Mouse (Mus musculus): ENCODE data around the gene Vstm2a. TPM values are rescaled to one million over a fixed set of nuclear protein-coding genes. Genes with fewer than 3 reads are reported as not detected.

The Vstm2a gene
- polyA plus RNA-seq (2015; fragmentation: Nextera tagmentation; extraction: Ambion mirVana): 26.1 and 30.4 TPM in 2 replicates

GRCm38 (mm10) chr11:16257473-16257921 lies at the start of gene Vstm2a:
Gene Vstm2a (plus strand): TSS chr11:16257724.
- Histone ChIP-seq H3K4me2 (peak within 1 kb of the TSS; percentile 76), H3K9me3 (replicated peaks) (no peaks in the 10 kb centered on the region), H3K27me3 (peaks cover 20% of the 10 kb centered on the region), H3K27ac (peak within 1 kb of the TSS; percentile 63), H3K9ac (peak within 1 kb of the TSS; percentile 77), H3K4me1 (peaks cover 19% of the 10 kb centered on the region), H3K36me3 (ENCODE audit: poor library complexity, severe bottlenecking) (no peaks in the 10 kb centered on the region), H3K4me3 (peak within 1 kb of the TSS; percentile 62)
- under 1% methylated on average over 42 of the region's 44 CpGs for WGBS
- peak; percentile 82 for ATAC-seq

GRCm38 (mm10) chr11:16257011-16257410 lies 513 bp upstream of the Vstm2a start:
- peak; percentile 3; the same call in 1 of the 2 replicates for ATAC-seq
- H3K27ac ChIP-seq: peak overlapping the region; percentile 63; the same call in 1 of the 2 replicates
- peak overlapping the region; percentile 77 for H3K9ac ChIP-seq
- peak overlapping the region; percentile 62 for H3K4me3 ChIP-seq
- peak overlapping the region; percentile 76 for H3K4me2 ChIP-seq
- no peaks in the 10 kb centered on the region for H3K9me3 ChIP-seq (replicated peaks)
- H3K4me1 ChIP-seq: peaks cover 19% of the 10 kb centered on the region
- H3K27me3 ChIP-seq: peaks cover 20% of the 10 kb centered on the region
- H3K36me3 ChIP-seq (ENCODE audit: poor library complexity, severe bottlenecking): no peaks in the 10 kb centered on the region
- 15% methylated on average over 7 of the region's 7 CpGs for WGBS

GRCm38 (mm10) chr11:16258300-16258699 lies 776 bp downstream of the Vstm2a start:
- Histone ChIP-seq H3K9me3 (replicated peaks) (no peaks in the 10 kb centered on the region), H3K4me1 (peaks cover 19% of the 10 kb centered on the region), H3K4me2 (peak overlapping the region; percentile 76), H3K36me3 (ENCODE audit: poor library complexity, severe bottlenecking) (no peaks in the 10 kb centered on the region), H3K27ac (peak overlapping the region; percentile 7; the same call in 1 of the 2 replicates), H3K4me3 (peak overlapping the region; percentile 62), H3K27me3 (peaks cover 20% of the 10 kb centered on the region), H3K9ac (peak overlapping the region; percentile 77; the same call in 1 of the 2 replicates)
- 24% methylated on average over 1 of the region's 1 CpGs for whole genome bisulfite sequencing
- ATAC-seq: no peak

- Histone ChIP-seq H3K9ac (peak overlapping the region; percentile 45), H3K9me3 (replicated peaks) (no peaks in the 10 kb centered on the region), H3K4me1 (peaks cover 19% of the 10 kb centered on the region), H3K4me3 (peak overlapping the region; percentile 62), H3K4me2 (peak overlapping the region; percentile 76), H3K27ac (no peak overlapping the region), H3K36me3 (ENCODE audit: poor library complexity, severe bottlenecking) (no peaks in the 10 kb centered on the region), H3K27me3 (peaks cover 20% of the 10 kb centered on the region)
- WGBS: 22% methylated on average over 9 of the region's 9 CpGs
- no peak for ATAC-seq
Measured at GRCm38 (mm10) chr11:16259876-16260275, 2.4 kb downstream of the Vstm2a start.

- H3K9ac ChIP-seq: peak overlapping the region; percentile 74
- peaks cover 19% of the 10 kb centered on the region for H3K4me1 ChIP-seq
- H3K27ac ChIP-seq: peak overlapping the region; percentile 22
- no peaks in the 10 kb centered on the region for H3K36me3 ChIP-seq (ENCODE audit: poor library complexity, severe bottlenecking)
- H3K4me2 ChIP-seq: peak overlapping the region; percentile 76
- H3K27me3 ChIP-seq: peaks cover 20% of the 10 kb centered on the region
- WGBS: under 1% methylated on average over 40 of the region's 40 CpGs
- peak; percentile 83 for ATAC-seq
- peak overlapping the region; percentile 62 for H3K4me3 ChIP-seq
- no peaks in the 10 kb centered on the region for H3K9me3 ChIP-seq (replicated peaks)
Measured at GRCm38 (mm10) chr11:16260764-16261578, 3.4 kb downstream of the Vstm2a start.

GRCm38 (mm10) chr11:16268396-16268795 lies 10.9 kb downstream of the Vstm2a start:
- Histone ChIP-seq H3K9ac (no peak overlapping the region), H3K4me2 (no peak overlapping the region), H3K4me3 (no peak overlapping the region), H3K9me3 (replicated peaks) (no peaks in the 10 kb centered on the region), H3K36me3 (ENCODE audit: poor library complexity, severe bottlenecking) (no peaks in the 10 kb centered on the region), H3K27me3 (no peaks in the 10 kb centered on the region), H3K27ac (no peak overlapping the region), H3K4me1 (no peaks in the 10 kb centered on the region)
- no peak for ATAC-seq
- 91% methylated on average over 1 of the region's 1 CpGs for WGBS

- Histone ChIP-seq H3K27me3 (no peaks in the 10 kb centered on the region), H3K4me1 (no peaks in the 10 kb centered on the region), H3K9me3 (replicated peaks) (no peaks in the 10 kb centered on the region), H3K27ac (no peak overlapping the region), H3K9ac (no peak overlapping the region), H3K4me3 (no peak overlapping the region), H3K4me2 (no peak overlapping the region), H3K36me3 (ENCODE audit: poor library complexity, severe bottlenecking) (no peaks in the 10 kb centered on the region)
- no peak for ATAC-seq
- WGBS: 84% methylated on average over 1 of the region's 1 CpGs
Measured at GRCm38 (mm10) chr11:16290381-16290780, 32.9 kb downstream of the Vstm2a start.

- Histone ChIP-seq H3K4me3 (no peak overlapping the region), H3K36me3 (ENCODE audit: poor library complexity, severe bottlenecking) (no peaks in the 10 kb centered on the region), H3K27ac (no peak overlapping the region), H3K9me3 (replicated peaks) (no peaks in the 10 kb centered on the region), H3K4me2 (no peak overlapping the region), H3K9ac (no peak overlapping the region), H3K27me3 (no peaks in the 10 kb centered on the region), H3K4me1 (no peaks in the 10 kb centered on the region)
- 89% methylated on average over 4 of the region's 4 CpGs for WGBS
- no peak for ATAC-seq
Measured at GRCm38 (mm10) chr11:16292960-16293359, 35.4 kb downstream of the Vstm2a start.

GRCm38 (mm10) chr11:16296521-16296920 lies 39.0 kb downstream of the Vstm2a start:
- no peaks in the 10 kb centered on the region for H3K36me3 ChIP-seq (ENCODE audit: poor library complexity, severe bottlenecking)

GRCm38 (mm10) chr11:16299492-16299891 lies 42.0 kb downstream of the Vstm2a start:
- H3K4me3 ChIP-seq: no peak overlapping the region
- H3K36me3 ChIP-seq (ENCODE audit: poor library complexity, severe bottlenecking): no peaks in the 10 kb centered on the region
- peak overlapping the region; percentile 52 for H3K27ac ChIP-seq
- H3K9ac ChIP-seq: no peak overlapping the region
- peak; percentile 74 for ATAC-seq
- WGBS: 23% methylated on average over 1 of the region's 1 CpGs
- no peak overlapping the region for H3K4me2 ChIP-seq
- H3K4me1 ChIP-seq: peaks cover 21% of the 10 kb centered on the region
- H3K9me3 ChIP-seq (replicated peaks): no peaks in the 10 kb centered on the region
- H3K27me3 ChIP-seq: no peaks in the 10 kb centered on the region

More at GRCm38 (mm10) chr11:16296521-16296920, 39.0 kb downstream of the Vstm2a start:
- no peaks in the 10 kb centered on the region for H3K27me3 ChIP-seq
- no peak overlapping the region for H3K27ac ChIP-seq
- ATAC-seq: no peak
- no peak overlapping the region for H3K4me2 ChIP-seq
- 59% methylated on average over 1 of the region's 1 CpGs for WGBS
- peaks cover 21% of the 10 kb centered on the region for H3K4me1 ChIP-seq
- H3K9ac ChIP-seq: no peak overlapping the region
- no peaks in the 10 kb centered on the region for H3K9me3 ChIP-seq (replicated peaks)
- no peak overlapping the region for H3K4me3 ChIP-seq

GRCm38 (mm10) chr11:16299960-16300359 lies 42.4 kb downstream of the Vstm2a start:
- H3K4me3 ChIP-seq: no peak overlapping the region
- H3K4me1 ChIP-seq: peaks cover 21% of the 10 kb centered on the region
- WGBS: 28% methylated on average over 1 of the region's 1 CpGs
- ATAC-seq: peak; percentile 78
- no peaks in the 10 kb centered on the region for H3K9me3 ChIP-seq (replicated peaks)
- no peak overlapping the region for H3K9ac ChIP-seq
- H3K36me3 ChIP-seq (ENCODE audit: poor library complexity, severe bottlenecking): no peaks in the 10 kb centered on the region
- peak overlapping the region; percentile 52 for H3K27ac ChIP-seq
- no peak overlapping the region for H3K4me2 ChIP-seq
- no peaks in the 10 kb centered on the region for H3K27me3 ChIP-seq

- H3K4me1 ChIP-seq: peaks cover 21% of the 10 kb centered on the region
- H3K4me3 ChIP-seq: no peak overlapping the region
- 28% methylated on average over 2 of the region's 2 CpGs for WGBS
- H3K27ac ChIP-seq: peak overlapping the region; percentile 52
- peak; percentile 86 for ATAC-seq
- H3K9ac ChIP-seq: no peak overlapping the region
- H3K36me3 ChIP-seq (ENCODE audit: poor library complexity, severe bottlenecking): no peaks in the 10 kb centered on the region
- no peak overlapping the region for H3K4me2 ChIP-seq
- no peaks in the 10 kb centered on the region for H3K27me3 ChIP-seq
- H3K9me3 ChIP-seq (replicated peaks): no peaks in the 10 kb centered on the region
Measured at GRCm38 (mm10) chr11:16300709-16301108, 43.2 kb downstream of the Vstm2a start.
